Mouse (Mus musculus) E14TG2a.4 (cell line): ENCODE results near the gene Tmem130.

ENCODE experiments used
- H3K27me3 ChIP-seq: 2 replicates; pipeline ENCODE4 v1.6.1; 2014; ENCODE audit warnings: low read length, control low read depth; ENCODE audit not compliant: insufficient read depth
- H3K36me3 ChIP-seq: 2 replicates; pipeline ENCODE4 v1.6.1; 2014; ENCODE audit warnings: low read length, control low read depth; ENCODE audit not compliant: insufficient read depth
- H3K4me1 ChIP-seq: replicated peaks from 2 replicates; pipeline ENCODE4 v1.6.1; 2014; ENCODE audit warnings: low read depth, low read length, control low read depth
- H3K4me3 ChIP-seq: replicated peaks from 2 replicates; pipeline ENCODE4 v1.5.1; 2014; ENCODE audit warnings: mild to moderate bottlenecking, low read length
- H3K9me3 ChIP-seq: 2 replicates; pipeline ENCODE4 v1.6.1; 2014; ENCODE audit warnings: low read length, control low read depth
- CTCF ChIP-seq: conservative IDR thresholded peaks from 2 replicates; pipeline ENCODE4 v1.5.1; 2014; ENCODE audit warnings: low read length
- NANOG ChIP-seq: IDR thresholded peaks from 2 replicates; pipeline ENCODE4 v1.6.1; 2014; ENCODE audit warnings: borderline replicate concordance, low read length, mixed read lengths
- POU5F1 ChIP-seq: IDR thresholded peaks from 2 replicates; pipeline ENCODE4 v1.6.1; 2014; ENCODE audit warnings: low read length, borderline replicate concordance

Tmem130 gene

DNA sequence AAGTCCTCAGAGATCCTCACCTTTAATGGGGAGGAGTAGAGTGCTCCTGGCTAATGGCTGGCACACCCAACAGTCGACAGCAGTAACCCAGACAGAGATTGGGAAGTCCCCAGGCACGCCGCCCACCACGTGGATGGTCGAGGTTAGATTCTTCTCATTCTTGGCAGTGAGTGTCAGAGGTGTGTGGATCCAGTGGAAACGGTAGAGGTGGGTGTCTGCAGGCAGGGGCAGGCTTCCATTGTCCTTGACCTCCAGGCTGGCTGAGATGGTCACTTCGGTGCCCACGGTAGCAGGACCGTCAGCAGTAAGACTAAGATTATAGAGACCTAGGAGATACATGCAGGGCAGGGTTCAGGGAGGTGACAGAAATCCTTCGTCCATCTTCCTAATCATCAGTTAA, 6.4 kb downstream of the Tmem130 start:
- Histone ChIP-seq H3K36me3 (no peaks in the 10 kb centered on the region), H3K4me1 (peaks cover 58% of the 10 kb centered on the region), H3K4me3 (no peak overlapping the region), H3K9me3 (no peaks in the 10 kb centered on the region), H3K27me3 (no peaks in the 10 kb centered on the region; the same call in 1 of the 2 replicates)
- no peak for TF ChIP-seq POU5F1
- no peak for TF ChIP-seq NANOG
- no peak for TF ChIP-seq CTCF

DNA sequence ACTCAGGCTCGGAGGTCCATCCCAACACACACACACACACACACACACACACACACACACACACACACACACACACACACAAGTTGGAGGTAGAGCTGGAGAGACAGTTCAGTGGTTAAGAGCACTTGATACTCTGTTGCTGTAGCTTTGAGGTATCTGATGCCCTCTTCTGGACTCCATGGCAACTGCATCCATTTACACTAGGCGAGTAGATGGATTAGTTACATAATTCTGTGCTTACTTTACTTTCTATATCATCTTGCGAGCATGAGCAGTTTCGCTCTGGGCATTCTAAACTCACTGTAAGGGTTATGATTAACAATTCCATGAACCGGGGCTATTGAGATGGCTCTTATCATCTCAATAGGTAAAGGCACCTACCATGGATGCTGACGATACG, 8.6 kb downstream of the Tmem130 start:
- Histone ChIP-seq H3K4me3 (no peak overlapping the region), H3K36me3 (no peaks in the 10 kb centered on the region), H3K9me3 (no peaks in the 10 kb centered on the region), H3K27me3 (peaks cover 6% of the 10 kb centered on the region; the same call in 1 of the 2 replicates), H3K4me1 (peaks cover 42% of the 10 kb centered on the region)
- TF ChIP-seq CTCF = peak; percentile 52
- no peak for TF ChIP-seq POU5F1

DNA sequence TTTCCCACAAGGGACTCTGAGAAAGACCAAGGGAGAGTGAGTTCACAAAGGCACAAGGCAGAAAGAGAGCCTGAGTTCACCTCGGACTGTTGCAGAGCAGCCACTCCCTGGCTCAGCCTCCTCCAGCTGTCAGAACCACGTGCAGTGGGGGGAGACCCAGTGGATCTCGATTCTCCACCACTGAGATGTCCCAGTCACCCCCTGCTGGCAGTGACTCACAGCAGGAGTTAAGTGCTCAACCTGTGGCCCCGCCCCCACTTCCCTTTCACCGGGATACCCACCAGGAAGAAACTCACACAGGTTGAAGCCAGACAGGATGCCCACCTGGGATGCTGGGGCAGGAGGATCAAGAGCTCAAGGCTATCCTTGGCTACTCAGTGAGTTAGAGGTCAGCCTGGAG, 9.2 kb downstream of the Tmem130 start:
- Histone ChIP-seq H3K9me3 (no peaks in the 10 kb centered on the region), H3K4me3 (no peak overlapping the region), H3K27me3 (peaks cover 6% of the 10 kb centered on the region; the same call in 1 of the 2 replicates), H3K4me1 (peaks cover 37% of the 10 kb centered on the region), H3K36me3 (no peaks in the 10 kb centered on the region)
- no peak for TF ChIP-seq NANOG
- no peak for TF ChIP-seq POU5F1
- TF ChIP-seq CTCF = no peak

DNA sequence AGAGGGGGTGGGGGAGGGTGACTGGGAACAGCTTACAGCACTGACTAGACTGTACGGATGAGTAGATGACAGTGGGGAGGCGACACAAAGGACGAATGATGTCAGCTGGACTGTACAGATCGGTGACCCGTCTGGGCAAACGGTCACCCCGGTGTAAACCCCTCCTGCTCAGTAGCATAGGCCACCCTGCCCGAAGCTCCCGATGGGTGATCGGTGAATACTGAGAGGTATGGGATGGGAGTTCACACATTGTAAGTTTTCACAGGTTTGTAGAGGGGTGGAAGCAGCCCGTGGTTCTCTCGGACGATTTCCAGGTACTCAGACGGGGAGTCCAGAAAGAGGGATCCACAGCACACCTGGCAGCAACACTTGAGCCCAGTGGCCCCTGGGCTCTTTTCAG, 24.5 kb downstream of the Tmem130 start:
- Histone ChIP-seq H3K4me1 (peaks cover 19% of the 10 kb centered on the region), H3K9me3 (peaks cover 2% of the 10 kb centered on the region; the same call in 1 of the 2 replicates), H3K4me3 (no peak overlapping the region), H3K36me3 (no peaks in the 10 kb centered on the region), H3K27me3 (peaks cover 3% of the 10 kb centered on the region)
- TF ChIP-seq POU5F1 (no peak), NANOG (no peak), CTCF (no peak)

DNA sequence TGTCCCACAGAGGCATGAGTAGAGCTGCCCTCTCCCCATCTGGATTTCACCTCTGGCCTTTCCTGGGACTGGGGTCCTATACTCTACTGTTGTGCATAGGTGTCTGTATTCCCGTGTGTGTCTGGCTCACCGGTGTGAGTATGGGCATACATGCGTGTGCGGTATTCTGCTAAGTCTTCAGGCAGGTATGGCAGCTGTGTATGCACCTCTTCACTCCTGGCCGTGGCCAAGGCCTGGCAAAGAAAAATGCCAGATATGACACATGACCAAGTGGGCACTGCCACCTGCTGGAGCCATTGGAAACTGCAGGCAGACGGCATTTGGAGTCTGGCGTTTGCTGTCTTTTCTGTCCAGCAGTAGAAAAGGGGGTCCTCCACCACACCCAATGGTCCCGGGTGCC, 26.7 kb downstream of the Tmem130 start:
- TF ChIP-seq CTCF (peak; percentile 85), NANOG (no peak)
- Histone ChIP-seq H3K36me3 (no peaks in the 10 kb centered on the region), H3K27me3 (no peaks in the 10 kb centered on the region), H3K4me1 (peaks cover 12% of the 10 kb centered on the region), H3K9me3 (peaks cover 8% of the 10 kb centered on the region), H3K4me3 (no peak overlapping the region)

DNA sequence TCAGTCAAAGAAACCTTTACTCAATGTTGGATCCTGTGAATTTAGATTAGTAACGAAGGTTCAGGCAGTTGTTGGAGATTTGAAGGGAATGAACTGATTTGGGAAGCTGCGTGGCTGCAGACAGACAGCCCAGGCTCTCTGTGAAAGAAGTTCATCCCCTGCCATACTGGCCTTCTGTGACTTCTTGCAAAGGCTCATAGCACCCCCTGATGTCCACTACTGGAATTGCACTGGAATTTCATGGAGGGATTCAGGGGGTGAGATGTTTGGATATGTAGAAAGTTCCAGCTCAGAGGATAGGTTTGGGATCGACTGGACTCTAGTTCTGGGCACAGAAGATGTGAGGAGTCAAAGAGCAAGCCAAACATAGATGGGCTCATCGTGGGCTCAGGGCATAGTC, 27.7 kb downstream of the Tmem130 start:
- H3K27me3 ChIP-seq = no peaks in the 10 kb centered on the region
- H3K4me3 ChIP-seq = no peak overlapping the region

DNA sequence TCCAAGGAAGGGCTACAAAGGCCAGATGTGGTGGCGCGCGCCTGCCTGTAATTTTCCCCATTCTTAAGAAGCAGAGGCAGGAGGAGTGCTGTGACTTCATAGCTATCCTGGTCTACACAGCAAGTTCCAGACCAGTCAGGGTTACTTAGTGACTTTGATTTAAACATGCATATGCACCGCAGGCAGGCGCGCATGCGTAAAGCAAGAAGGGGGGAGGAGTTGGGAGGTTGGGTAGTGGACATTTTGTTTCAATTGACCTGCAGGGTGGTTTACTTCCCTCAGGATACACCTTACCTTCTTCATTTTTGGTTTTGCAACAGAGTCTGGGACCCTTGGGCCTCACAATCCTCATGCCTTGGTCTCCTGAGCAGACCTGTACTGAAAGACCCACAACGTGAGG, 32.4 kb downstream of the Tmem130 start:
- no peak overlapping the region for H3K4me3 ChIP-seq
- H3K9me3 ChIP-seq = peaks cover 12% of the 10 kb centered on the region
- no peaks in the 10 kb centered on the region for H3K27me3 ChIP-seq
- TF ChIP-seq NANOG (no peak), POU5F1 (no peak), CTCF (no peak)
- H3K4me1 ChIP-seq = peaks cover 30% of the 10 kb centered on the region
- no peaks in the 10 kb centered on the region for H3K36me3 ChIP-seq

More for the DNA sequence above, 27.7 kb downstream of the Tmem130 start:
- TF ChIP-seq POU5F1 (no peak), NANOG (no peak), CTCF (peak; percentile 95)
- Histone ChIP-seq H3K9me3 (peaks cover 14% of the 10 kb centered on the region), H3K4me1 (peaks cover 16% of the 10 kb centered on the region), H3K36me3 (no peaks in the 10 kb centered on the region)

DNA sequence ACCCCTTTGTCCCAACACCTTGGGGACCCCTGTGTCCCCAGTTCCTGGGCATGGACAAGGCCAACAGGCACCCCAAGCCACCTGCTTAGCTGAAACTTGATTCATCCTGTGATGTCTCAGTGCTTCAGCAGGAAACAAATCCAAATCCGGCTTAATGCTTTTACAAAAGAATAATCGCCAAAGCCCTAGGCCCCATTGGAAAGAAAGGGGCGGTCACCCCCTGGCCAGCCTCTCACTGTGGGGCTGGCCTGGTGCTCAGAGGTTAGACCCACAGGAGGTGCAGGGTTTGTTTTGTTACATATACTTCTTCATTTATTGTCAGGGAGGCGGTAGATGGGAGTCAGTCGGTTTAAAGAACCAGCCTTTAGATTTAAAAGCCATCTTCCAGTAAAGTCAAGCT, 33.4 kb downstream of the Tmem130 start:
- no peak for TF ChIP-seq NANOG
- TF ChIP-seq POU5F1 = no peak
- TF ChIP-seq CTCF = no peak
- Histone ChIP-seq H3K27me3 (no peaks in the 10 kb centered on the region), H3K4me1 (peaks cover 30% of the 10 kb centered on the region), H3K9me3 (peaks cover 15% of the 10 kb centered on the region), H3K36me3 (no peaks in the 10 kb centered on the region), H3K4me3 (no peak overlapping the region)

DNA sequence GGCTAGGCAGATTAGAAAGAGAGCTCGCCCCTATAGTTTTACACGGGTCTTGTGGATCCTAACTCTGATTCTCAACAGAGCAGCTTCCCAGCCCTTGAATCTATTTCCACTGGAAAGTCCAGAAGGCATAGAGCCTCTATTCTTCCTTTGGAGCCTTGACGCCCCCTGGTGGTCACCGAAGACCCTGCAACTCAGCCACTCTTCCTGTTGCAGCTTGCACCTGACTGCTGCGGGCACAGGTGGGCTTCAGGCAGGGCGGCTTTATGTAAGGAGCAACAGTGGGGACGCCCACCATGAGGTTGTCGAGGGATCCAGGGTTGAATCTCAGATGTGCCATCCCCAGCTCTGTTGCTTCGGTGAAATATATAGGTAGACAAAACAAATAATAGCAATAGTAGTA, 34.5 kb downstream of the Tmem130 start:
- H3K4me3 ChIP-seq = no peak overlapping the region
- no peaks in the 10 kb centered on the region for H3K36me3 ChIP-seq
- no peaks in the 10 kb centered on the region for H3K27me3 ChIP-seq
- TF ChIP-seq NANOG (no peak), CTCF (peak; percentile 88)
- H3K4me1 ChIP-seq = peaks cover 30% of the 10 kb centered on the region
- H3K9me3 ChIP-seq = peaks cover 22% of the 10 kb centered on the region

DNA sequence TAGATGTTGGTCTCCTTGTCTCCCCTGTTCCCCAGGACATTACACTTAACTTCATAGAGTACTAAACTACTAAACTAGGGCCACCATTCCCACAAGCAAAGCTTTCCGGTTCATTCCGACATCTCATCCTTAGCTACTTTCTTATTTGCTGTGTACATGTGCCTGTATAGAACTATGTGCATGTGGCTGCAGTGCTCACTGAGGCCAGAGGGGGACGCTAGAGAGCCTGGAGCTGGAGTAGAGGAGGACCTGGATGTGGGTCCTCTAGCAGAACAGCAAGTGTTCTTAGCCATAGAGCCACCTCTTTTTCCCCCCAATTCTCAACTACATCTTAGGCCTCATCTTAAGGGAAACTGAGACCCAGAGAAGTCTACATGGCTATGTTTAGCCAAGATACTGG, 36.1 kb downstream of the Tmem130 start:
- Histone ChIP-seq H3K9me3 (peaks cover 22% of the 10 kb centered on the region), H3K4me3 (no peak overlapping the region), H3K36me3 (no peaks in the 10 kb centered on the region), H3K4me1 (peaks cover 30% of the 10 kb centered on the region), H3K27me3 (peaks cover 12% of the 10 kb centered on the region)
- peak; percentile 93 for TF ChIP-seq CTCF
- TF ChIP-seq NANOG = no peak
- no peak for TF ChIP-seq POU5F1
